Mouse (Mus musculus) fat pad, adult 2 months (tissue): ENCODE results near the gene Stat4.
"Not testable (repeated sequence)": the region's sequence is repeated elsewhere in the genome, so short reads cannot be mapped to it uniquely, and the experiment has no call there.

Experiments used
- DNase-seq: peaks from one replicate; pipeline ENCODE4 v3.0.0-alpha.2; 2011; ENCODE audit warnings: low read depth, low spot score; ENCODE audit errors: extremely low read depth

The Stat4 gene

GRCm38 (mm10) chr1:52028686-52029085 lies 41.7 kb downstream of the Stat4 start:
- DNase-seq, result no peak

GRCm38 (mm10) chr1:52034816-52035752 lies 48.1 kb downstream of the Stat4 start:
- DNase-seq, result no peak

GRCm38 (mm10) chr1:52039151-52039550 lies 52.2 kb downstream of the Stat4 start:
- no peak for DNase-seq

- DNase-seq, result no peak
Measured at GRCm38 (mm10) chr1:52039626-52040025, 52.7 kb downstream of the Stat4 start.

- no peak for DNase-seq
Measured at GRCm38 (mm10) chr1:52040366-52041061, 53.6 kb downstream of the Stat4 start.

- no peak for DNase-seq
Measured at GRCm38 (mm10) chr1:52043191-52043590, 56.2 kb downstream of the Stat4 start.

- DNase-seq, result not testable (repeated sequence)
Measured at GRCm38 (mm10) chr1:52046891-52047290, 59.9 kb downstream of the Stat4 start.

- DNase-seq, result no peak
Measured at GRCm38 (mm10) chr1:52048711-52049110, 61.8 kb downstream of the Stat4 start.

- DNase-seq, result no peak
Measured at GRCm38 (mm10) chr1:52049827-52050226, 62.9 kb downstream of the Stat4 start.

GRCm38 (mm10) chr1:52051542-52051941 lies 64.6 kb downstream of the Stat4 start:
- DNase-seq, result no peak

GRCm38 (mm10) chr1:52052910-52053309 lies 66.0 kb downstream of the Stat4 start:
- no peak for DNase-seq

- DNase-seq, result no peak
Measured at GRCm38 (mm10) chr1:52055947-52056346, 69.0 kb downstream of the Stat4 start.

GRCm38 (mm10) chr1:52057153-52057552 lies 70.2 kb downstream of the Stat4 start:
- no peak for DNase-seq

GRCm38 (mm10) chr1:52066276-52066675 lies 79.3 kb downstream of the Stat4 start:
- no peak for DNase-seq

- DNase-seq, result no peak
Measured at GRCm38 (mm10) chr1:52066694-52067093, 79.7 kb downstream of the Stat4 start.

GRCm38 (mm10) chr1:52079724-52080367 lies 92.9 kb downstream of the Stat4 start:
- DNase-seq, result no peak

GRCm38 (mm10) chr1:52080375-52080774 lies 93.4 kb downstream of the Stat4 start:
- no peak for DNase-seq

- no peak for DNase-seq
Measured at GRCm38 (mm10) chr1:52086236-52086635, 99.3 kb downstream of the Stat4 start.

- no peak for DNase-seq
Measured at GRCm38 (mm10) chr1:52087128-52087527, 100.2 kb downstream of the Stat4 start.

GRCm38 (mm10) chr1:52088634-52089033 lies 101.7 kb downstream of the Stat4 start:
- DNase-seq, result no peak

GRCm38 (mm10) chr1:52098618-52099232 lies 111.8 kb downstream of the Stat4 start:
- DNase-seq, result no peak
